Mouse (Mus musculus) heart, embryonic 11.5 days (tissue): ENCODE measurements around the gene Eef1akmt4. TPM values are rescaled to one million over a fixed set of nuclear protein-coding genes. Genes with fewer than 3 reads are reported as not detected.

Experiments used
- ATAC-seq: fragments of 200-750 bp; cut with Nextera tagmentation; replicated peaks from 2 replicates; pipeline ENCODE4 v1.8.0; 2017; ENCODE audit warnings: moderate library complexity; ENCODE audit not compliant: insufficient number of reproducible peaks, low FRiP score, low TSS enrichment
- H3K27ac ChIP-seq: fragments of 300-500 bp; sonication (generic); 2 replicates; pipeline ENCODE4 v1.5.1; 2014; ENCODE audit warnings: mild to moderate bottlenecking, low read depth, low read length
- H3K27me3 ChIP-seq: fragments of 300-500 bp; sonication (generic); 2 replicates; pipeline ENCODE4 v1.6.1; 2014; ENCODE audit warnings: mild to moderate bottlenecking, low read length, mixed read lengths; ENCODE audit not compliant: control insufficient read depth, insufficient read depth
- H3K36me3 ChIP-seq: fragments of 300-500 bp; sonication (generic); 2 replicates; pipeline ENCODE4 v1.6.1; 2014; ENCODE audit warnings: mild to moderate bottlenecking, low read length, moderate library complexity, mixed read lengths; ENCODE audit not compliant: control insufficient read depth, insufficient read depth
- H3K4me1 ChIP-seq: fragments of 300-500 bp; sonication (generic); 2 replicates; pipeline ENCODE4 v1.6.1; 2014; ENCODE audit warnings: low read length; ENCODE audit not compliant: control insufficient read depth, insufficient read depth
- H3K4me2 ChIP-seq: fragments of 300-500 bp; sonication (generic); 2 replicates; pipeline ENCODE4 v1.6.1; 2014; ENCODE audit warnings: mild to moderate bottlenecking, moderate library complexity
- H3K4me3 ChIP-seq: fragments of 300-500 bp; sonication (generic); 2 replicates; pipeline ENCODE4 v1.5.1; 2014; ENCODE audit warnings: low read depth, low read length
- H3K9ac ChIP-seq: fragments of 300-500 bp; sonication (generic); 2 replicates; pipeline ENCODE4 v1.6.1; 2014; ENCODE audit warnings: mild to moderate bottlenecking, low read depth, low read length, moderate library complexity
- H3K9me3 ChIP-seq: fragments of 300-500 bp; sonication (generic); replicated peaks from 2 replicates; pipeline ENCODE4 v1.6.1; 2016; ENCODE audit warnings: low read length; ENCODE audit not compliant: control insufficient read depth
- WGBS: fragments of 180-500 bp; shearing (Covaris S2); extraction: QIAGEN DNeasy Blood & Tissue Kit; methylation state at CpG from one replicate; pipeline ENCODE4 v1.1.7; 2014; ENCODE audit not compliant: insufficient replicate concordance; 5-methylcytosine and 5-hydroxymethylcytosine counted together
- polyA plus RNA-seq: library from polyadenylated mRNA; unstranded; fragments of >200 nt; fragmentation: Nextera tagmentation; extraction: Ambion mirVana; gene quantifications from 2 replicates; pipeline ENCODE4 v1.2.1, GENCODE M21; 2014

Eef1akmt4 gene
- polyA plus RNA-seq, 1 experiment from 2014 or later: 28.0 TPM

GRCm38 (mm10) chr16:20595737-20596136, 15.7 kb upstream of the Eef1akmt4 start:
- 0 out of 2 replicates have a peak, but pooled peaks cover 3% of the 10 kb centered on the region for H3K4me1 ChIP-seq
- no peak overlapping the region for H3K27ac ChIP-seq
- WGBS: 81% methylated on average over 4 of the region's 4 CpGs
- H3K9ac ChIP-seq: no peak overlapping the region
- H3K27me3 ChIP-seq: peaks cover 39% of the 10 kb centered on the region
- no peak overlapping the region for H3K4me2 ChIP-seq
- no peaks in the 10 kb centered on the region for H3K9me3 ChIP-seq
- no peak for ATAC-seq
- H3K36me3 ChIP-seq: no peaks in the 10 kb centered on the region
- H3K4me3 ChIP-seq: no peak overlapping the region

- no peaks in the 10 kb centered on the region for H3K36me3 ChIP-seq
- no peak overlapping the region for H3K4me3 ChIP-seq
- no peaks in the 10 kb centered on the region for H3K4me1 ChIP-seq
- WGBS: 60% methylated on average over 7 of the region's 7 CpGs
- H3K9me3 ChIP-seq: no peaks in the 10 kb centered on the region
- ATAC-seq: no peak
- peaks cover 27% of the 10 kb centered on the region for H3K27me3 ChIP-seq
- H3K9ac ChIP-seq: no peak overlapping the region
- no peak overlapping the region for H3K4me2 ChIP-seq
- H3K27ac ChIP-seq: no peak overlapping the region
These were observed 14.5 kb upstream of the Eef1akmt4 start for GRCm38 (mm10) chr16:20596687-20597441.

GRCm38 (mm10) chr16:20600511-20600910, 10.9 kb upstream of the Eef1akmt4 start:
- Histone ChIP-seq H3K9ac (no peak overlapping the region), H3K36me3 (0 out of 2 replicates have a peak, but pooled peaks cover 6% of the 10 kb centered on the region), H3K27ac (no peak overlapping the region), H3K4me1 (no peaks in the 10 kb centered on the region), H3K4me3 (no peak overlapping the region), H3K27me3 (peaks cover under 1% of the 10 kb centered on the region; the same call in 1 of the 2 replicates), H3K4me2 (no peak overlapping the region), H3K9me3 (no peaks in the 10 kb centered on the region)
- no peak for ATAC-seq
- 59% methylated on average over 5 of the region's 5 CpGs for WGBS

GRCm38 (mm10) chr16:20604705-20605104, 6.7 kb upstream of the Eef1akmt4 start:
- Histone ChIP-seq H3K9ac (no peak overlapping the region), H3K9me3 (no peaks in the 10 kb centered on the region), H3K27ac (no peak overlapping the region), H3K4me3 (no peak overlapping the region), H3K36me3 (peaks cover 15% of the 10 kb centered on the region; the same call in 1 of the 2 replicates), H3K4me2 (no peak overlapping the region), H3K27me3 (no peaks in the 10 kb centered on the region), H3K4me1 (peaks cover 3% of the 10 kb centered on the region; the same call in 1 of the 2 replicates)
- 73% methylated on average over 9 of the region's 9 CpGs for WGBS
- ATAC-seq: no peak

- H3K27me3 ChIP-seq: no peaks in the 10 kb centered on the region
- peak overlapping the region; percentile 88 for H3K4me3 ChIP-seq
- peaks cover 10% of the 10 kb centered on the region for H3K4me1 ChIP-seq
- peak overlapping the region; percentile 94 for H3K4me2 ChIP-seq
- H3K9ac ChIP-seq: peak overlapping the region; percentile 93
- H3K9me3 ChIP-seq: no peaks in the 10 kb centered on the region
- under 1% methylated on average over 28 of the region's 28 CpGs for WGBS
- peak overlapping the region; percentile 80 for H3K27ac ChIP-seq
- H3K36me3 ChIP-seq: peaks cover 9% of the 10 kb centered on the region; the same call in 1 of the 2 replicates
- peak; percentile 64; the same call in 1 of the 2 replicates for ATAC-seq
These were observed 664 bp upstream of the Eef1akmt4 start for GRCm38 (mm10) chr16:20610501-20611356.

- H3K36me3 ChIP-seq: no peaks in the 10 kb centered on the region
- no peaks in the 10 kb centered on the region for H3K9me3 ChIP-seq
- H3K9ac ChIP-seq: no peak overlapping the region
- H3K4me2 ChIP-seq: peak overlapping the region; percentile 100
- no peak overlapping the region for H3K27ac ChIP-seq
- H3K4me1 ChIP-seq: peaks cover 26% of the 10 kb centered on the region
- peak overlapping the region; percentile 71 for H3K4me3 ChIP-seq
- H3K27me3 ChIP-seq: peaks cover 50% of the 10 kb centered on the region
- ATAC-seq: peak; percentile 52; the same call in 1 of the 2 replicates
- 2% methylated on average over 70 of the region's 83 CpGs for WGBS
These were observed 8.4 kb downstream of the Eef1akmt4 start for GRCm38 (mm10) chr16:20619541-20620398.

- no peak overlapping the region for H3K9ac ChIP-seq
- H3K4me1 ChIP-seq: peaks cover 26% of the 10 kb centered on the region
- H3K27ac ChIP-seq: no peak overlapping the region
- ATAC-seq: no peak
- peak overlapping the region; percentile 71 for H3K4me3 ChIP-seq
- H3K9me3 ChIP-seq: no peaks in the 10 kb centered on the region
- peak overlapping the region; percentile 100 for H3K4me2 ChIP-seq
- WGBS: 3% methylated on average over 9 of the region's 9 CpGs
- H3K36me3 ChIP-seq: no peaks in the 10 kb centered on the region
- peaks cover 50% of the 10 kb centered on the region for H3K27me3 ChIP-seq
These were observed 9.0 kb downstream of the Eef1akmt4 start for GRCm38 (mm10) chr16:20620399-20620735.

- Histone ChIP-seq H3K36me3 (no peaks in the 10 kb centered on the region), H3K27me3 (peaks cover 50% of the 10 kb centered on the region), H3K4me2 (peak overlapping the region; percentile 100), H3K9me3 (no peaks in the 10 kb centered on the region), H3K27ac (no peak overlapping the region), H3K4me3 (peak overlapping the region; percentile 71), H3K4me1 (peaks cover 26% of the 10 kb centered on the region), H3K9ac (peak overlapping the region; percentile 76; the same call in 1 of the 2 replicates)
- WGBS: under 1% methylated on average over 32 of the region's 32 CpGs
- 0 out of 2 replicates have a peak, but pooled peaks have one; percentile 8 for ATAC-seq
These were observed 9.4 kb downstream of the Eef1akmt4 start for GRCm38 (mm10) chr16:20620751-20621190.
